Mouse (Mus musculus) MEL (cell line): ENCODE measurements around the gene Amotl1. TPM values are rescaled to one million over a fixed set of nuclear protein-coding genes. Genes with fewer than 3 reads are reported as not detected.
A peak's percentile ranks its signal among the peaks of the same experiment; 100 is the strongest.

ENCODE experiments used
- DNase-seq: peaks from one replicate; pipeline ENCODE4 v3.0.0; 2011; ENCODE audit warnings: low read depth, low spot score
- H3K27ac ChIP-seq: 2 replicates; pipeline ENCODE4 v1.5.1; 2012; ENCODE audit warnings: low read depth, mild to moderate bottlenecking, control low read depth, low read length, moderate library complexity; ENCODE audit not compliant: control insufficient read depth
- H3K27me3 ChIP-seq, 2 experiments: fragments of 150-350 bp in 1 of 2; sonication (generic) in 1 of 2; 2 replicates each; pipeline ENCODE4 v1.6.1; 2012; ENCODE audit warnings: low read length in 2 of 2, mild to moderate bottlenecking in 2 of 2, improper control_type of control experiment in 1 of 2, moderate library complexity in 1 of 2; ENCODE audit not compliant: insufficient read depth in 2 of 2, control insufficient read depth in 1 of 2
- H3K36me3 ChIP-seq, 2 experiments: 2 replicates each; pipeline ENCODE4 v1.6.1; 2012 to 2014; ENCODE audit warnings: low read length in 2 of 2, improper control_type of control experiment in 1 of 2, inconsistent platforms in 1 of 2, mild to moderate bottlenecking in 1 of 2; ENCODE audit not compliant: insufficient read depth in 2 of 2, control insufficient read depth in 1 of 2
- H3K4me1 ChIP-seq, 2 experiments: fragments of 150-350 bp in 1 of 2; sonication (generic) in 1 of 2; 2 replicates each; pipeline ENCODE4 v1.6.1; 2012; ENCODE audit warnings: low read length in 2 of 2, improper control_type of control experiment in 1 of 2, mild to moderate bottlenecking in 1 of 2; ENCODE audit not compliant: insufficient read depth in 2 of 2, control insufficient read depth in 1 of 2
- H3K4me3 ChIP-seq, 2 experiments: fragments of 150-350 bp in 1 of 2; sonication (generic) in 1 of 2; 2 replicates each; pipeline ENCODE4 v1.5.1; 2012; ENCODE audit warnings: low read depth in 2 of 2, low read length in 2 of 2, mild to moderate bottlenecking in 2 of 2, moderate library complexity in 2 of 2, control low read depth in 1 of 2, improper control_type of control experiment in 1 of 2; ENCODE audit not compliant: control insufficient read depth in 1 of 2, insufficient read depth in 1 of 2
- H3K79me2 ChIP-seq: 2 replicates; pipeline ENCODE4 v1.6.1; 2012; ENCODE audit warnings: mild to moderate bottlenecking, low read length, moderate library complexity; ENCODE audit not compliant: control insufficient read depth, poor library complexity, insufficient read depth
- H3K9ac ChIP-seq: 2 replicates; pipeline ENCODE4 v1.6.1; 2012; ENCODE audit warnings: low read depth, mild to moderate bottlenecking, control low read depth, low read length, moderate library complexity; ENCODE audit not compliant: control insufficient read depth, poor library complexity, severe bottlenecking
- H3K9me3 ChIP-seq: fragments of 150-350 bp; sonication (generic); replicated peaks from 2 replicates; pipeline ENCODE4 v1.6.1; 2012; ENCODE audit warnings: mild to moderate bottlenecking, low read length, improper control_type of control experiment, moderate library complexity; ENCODE audit not compliant: insufficient read depth
- CTCF ChIP-seq, 3 experiments: IDR thresholded peaks in 2 of 3; conservative IDR thresholded peaks in 1 of 3; 2 replicates each; pipeline ENCODE4 v1.5.1; 2011 to 2012; ENCODE audit warnings: low read length in 3 of 3, low read depth in 2 of 3, mild to moderate bottlenecking in 2 of 3, improper control_type of control experiment in 1 of 3, inconsistent platforms in 1 of 3, mixed read lengths in 1 of 3, moderate library complexity in 1 of 3; ENCODE audit not compliant: control insufficient read depth in 1 of 3, insufficient read depth in 1 of 3, poor library complexity in 1 of 3, severe bottlenecking in 1 of 3
- GATA1 ChIP-seq: IDR thresholded peaks from 2 replicates; pipeline ENCODE4 v1.6.1; 2011; ENCODE audit warnings: low read depth, low read length, improper control_type of control experiment
- MYC ChIP-seq: IDR thresholded peaks from 2 replicates; pipeline ENCODE4 v1.6.1; 2011; ENCODE audit warnings: low read depth, mild to moderate bottlenecking, low read length, improper control_type of control experiment, moderate library complexity
- POLR2A ChIP-seq, 2 experiments: IDR thresholded peaks; 2 replicates each; pipeline ENCODE4 v1.6.1; 2011 to 2012; ENCODE audit warnings: low read length in 2 of 2, mild to moderate bottlenecking in 2 of 2, control low read depth in 1 of 2, improper control_type of control experiment in 1 of 2, low read depth in 1 of 2, moderate library complexity in 1 of 2; ENCODE audit not compliant: control insufficient read depth in 1 of 2, insufficient read depth in 1 of 2, poor library complexity in 1 of 2
- POLR2AphosphoS2 ChIP-seq: IDR thresholded peaks from 2 replicates; pipeline ENCODE4 v1.6.1; 2011; ENCODE audit warnings: low read length, improper control_type of control experiment
- POLR2AphosphoS5 ChIP-seq: IDR thresholded peaks from 2 replicates; pipeline ENCODE4 v1.6.1; 2012; ENCODE audit warnings: low read depth, borderline replicate concordance, mild to moderate bottlenecking, inconsistent platforms, low read length, moderate library complexity, mixed read lengths
- RAD21 ChIP-seq: IDR thresholded peaks from 2 replicates; pipeline ENCODE4 v1.6.1; 2011; ENCODE audit warnings: mild to moderate bottlenecking, low read depth, low read length, improper control_type of control experiment
- SIN3A ChIP-seq: IDR thresholded peaks from 2 replicates; pipeline ENCODE4 v1.6.1; 2012; ENCODE audit warnings: low read length, improper control_type of control experiment, inconsistent platforms
- SMC3 ChIP-seq: IDR thresholded peaks from 2 replicates; pipeline ENCODE4 v1.6.1; 2011; ENCODE audit warnings: low read depth, low read length, improper control_type of control experiment
- TBP ChIP-seq: IDR thresholded peaks from 2 replicates; pipeline ENCODE4 v1.8.0; 2011; ENCODE audit warnings: low read depth, low read length, improper control_type of control experiment
- USF1 ChIP-seq: IDR thresholded peaks from 2 replicates; pipeline ENCODE4 v1.6.1; 2014; ENCODE audit warnings: low read depth, mild to moderate bottlenecking, inconsistent platforms, low read length, improper control_type of control experiment, moderate library complexity
- USF2 ChIP-seq, 2 experiments: IDR thresholded peaks; 2 replicates each; pipeline ENCODE4 v1.6.1; 2011 to 2012; ENCODE audit warnings: improper control_type of control experiment in 2 of 2, low read length in 2 of 2, borderline replicate concordance in 1 of 2, inconsistent platforms in 1 of 2, low read depth in 1 of 2, mild to moderate bottlenecking in 1 of 2; ENCODE audit not compliant: insufficient read depth in 1 of 2
- ZC3H11A ChIP-seq: IDR thresholded peaks from 2 replicates; pipeline ENCODE4 v1.6.1; 2012; ENCODE audit warnings: low read depth, mild to moderate bottlenecking, inconsistent platforms, low read length, improper control_type of control experiment
- polyA plus RNA-seq, 2 experiments: library from polyadenylated mRNA; stranded (reverse) in 1 of 2; unstranded in 1 of 2; fragments of >175 nt in 1 of 2; fragments of >200 nt in 1 of 2; gene quantifications; 2 replicates each; pipeline versions ENCODE4 v1.2.1 to v1.2.4; 2012; ENCODE audit warnings: low replicate concordance in 2 of 2, low read depth in 1 of 2; ENCODE audit not compliant: insufficient read length in 2 of 2, insufficient read depth in 1 of 2, missing spikeins in 1 of 2
- total RNA-seq: library from RNA; depleted of rRNA; stranded (reverse); fragments of 300-350 nt; gene quantifications from 2 replicates; pipeline ENCODE4 v1.2.3, GENCODE M21; 2012

The Amotl1 gene
- total and polyA plus RNA-seq, 3 experiments = 7.4 to 9.3 TPM; not detected in 1

GRCm38 (mm10) chr9:14518105-14518504 is 126.8 kb downstream of the Amotl1 start:
- TF ChIP-seq USF2 (IDR thresholded peaks at IDR 0.05; ENCODE audit: borderline replicate concordance in 1 of 2, insufficient read depth in 1 of 2, low read depth in 1 of 2, low read length in 2 of 2) (no peak), TBP (no peak), USF1 (no peak), SMC3 (no peak)
- no peaks in the 10 kb centered on the region for H3K79me2 ChIP-seq
- H3K9ac ChIP-seq = no peak overlapping the region
- no peaks in the 10 kb centered on the region for H3K36me3 ChIP-seq
- H3K27ac ChIP-seq = no peak overlapping the region
- H3K4me3 ChIP-seq = no peak overlapping the region
- H3K27me3 ChIP-seq = no peaks in the 10 kb centered on the region
- DNase-seq = no peak
- H3K4me1 ChIP-seq = no peaks in the 10 kb centered on the region
- no peaks in the 10 kb centered on the region for H3K9me3 ChIP-seq

DNA sequence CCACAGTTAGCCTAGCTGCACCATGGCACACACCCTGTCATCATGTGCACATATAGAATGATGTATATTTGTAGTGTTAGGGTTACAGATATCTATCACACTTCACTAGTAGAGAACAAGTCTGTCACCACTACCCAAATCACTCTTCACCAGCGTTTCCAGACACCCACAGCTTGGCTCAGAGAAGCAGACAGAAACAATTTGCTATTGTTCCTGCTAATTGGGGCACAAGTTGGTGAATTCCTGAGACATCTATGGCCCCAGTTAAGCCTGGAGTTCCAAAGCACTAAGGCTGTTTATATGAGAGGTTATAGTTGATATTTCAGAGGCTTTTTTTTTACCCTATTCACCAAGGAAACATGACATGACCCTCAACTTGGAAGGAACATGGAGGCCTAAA is 127.6 kb downstream of the Amotl1 start:
- no peaks in the 10 kb centered on the region for H3K9me3 ChIP-seq
- no peaks in the 10 kb centered on the region for H3K79me2 ChIP-seq
- TF ChIP-seq MYC = no peak
- H3K9ac ChIP-seq = no peak overlapping the region
- H3K36me3 ChIP-seq = no peaks in the 10 kb centered on the region
- no peak overlapping the region for H3K27ac ChIP-seq
- H3K4me1 ChIP-seq = no peaks in the 10 kb centered on the region
- H3K27me3 ChIP-seq = no peaks in the 10 kb centered on the region
- DNase-seq = no peak
- no peak overlapping the region for H3K4me3 ChIP-seq

- TF ChIP-seq POLR2A (IDR thresholded peaks at IDR 0.05; ENCODE audit: control insufficient read depth in 1 of 2, insufficient read depth in 1 of 2, low read depth in 1 of 2, low read length in 2 of 2, poor library complexity in 1 of 2) (peak in 1 of 2 experiments; percentile 18; a peak in 2 of 4 replicates), SMC3 (peak; percentile 93), CTCF (IDR thresholded peaks at IDR 0.05 in 2 of 3, conservative IDR thresholded peaks at IDR 0.05 in 1 of 3; ENCODE audit: control insufficient read depth in 1 of 3, insufficient read depth in 1 of 3, low read depth in 2 of 3, low read length in 3 of 3, poor library complexity in 1 of 3, severe bottlenecking in 1 of 3) (peak; percentile 74 to 88 (median 82)), SIN3A (0 out of 2 replicates have a peak, but pooled peaks have one; percentile 13), RAD21 (peak; percentile 88), POLR2AphosphoS2 (peak; percentile 60; the same call in 1 of the 2 replicates), POLR2AphosphoS5 (no peak), GATA1 (no peak), ZC3H11A (peak; percentile 84), MYC (0 out of 2 replicates have a peak, but pooled peaks have one; percentile 44)
- Histone ChIP-seq H3K27ac (no peak overlapping the region), H3K79me2 (no peaks in the 10 kb centered on the region), H3K36me3 (peaks cover 0 to 18% of the 10 kb centered on the region in 2 experiments; a peak in 2 of 4 replicates), H3K9me3 (no peaks in the 10 kb centered on the region), H3K27me3 (no peaks in the 10 kb centered on the region), H3K4me3 (no peak overlapping the region), H3K9ac (no peak overlapping the region), H3K4me1 (no peaks in the 10 kb centered on the region)
- peak; percentile 65 for DNase-seq
These were observed 132.0 kb downstream of the Amotl1 start for GRCm38 (mm10) chr9:14512633-14513445.
